Mouse (Mus musculus) neural tube, embryonic 13.5 days (tissue): ENCODE data around the gene Pdzd9. TPM values are rescaled to one million over a fixed set of nuclear protein-coding genes. Genes with fewer than 3 reads are reported as not detected.
"Not testable (repeated sequence)": the region's sequence is repeated elsewhere in the genome, so short reads cannot be mapped to it uniquely, and the experiment has no call there.

Experiments
- ATAC-seq: fragments of 200-750 bp; cut with Nextera tagmentation; 2 replicates; pipeline ENCODE4 v1.8.0; 2017; ENCODE audit warnings: low read depth, mild to moderate bottlenecking, moderate TSS enrichment, moderate library complexity
- H3K27ac ChIP-seq: fragments of 300-500 bp; sonication (generic); replicated peaks from 2 replicates; pipeline ENCODE4 v1.5.1; 2015; ENCODE audit warnings: moderate library complexity, mild to moderate bottlenecking, inconsistent platforms
- H3K27me3 ChIP-seq: fragments of 300-500 bp; sonication (generic); 2 replicates; pipeline ENCODE4 v1.6.1; 2015; ENCODE audit warnings: mild to moderate bottlenecking, inconsistent platforms
- H3K36me3 ChIP-seq: fragments of 300-500 bp; sonication (generic); 2 replicates; pipeline ENCODE4 v1.6.1; 2015; ENCODE audit warnings: mild to moderate bottlenecking, inconsistent platforms
- H3K4me1 ChIP-seq: fragments of 300-500 bp; sonication (generic); replicated peaks from 2 replicates; pipeline ENCODE4 v1.6.1; 2015; ENCODE audit warnings: inconsistent platforms
- H3K4me2 ChIP-seq: fragments of 300-500 bp; sonication (generic); 2 replicates; pipeline ENCODE4 v1.6.1; 2015; ENCODE audit warnings: inconsistent platforms, mild to moderate bottlenecking, moderate library complexity
- H3K4me3 ChIP-seq: fragments of 300-500 bp; sonication (generic); 2 replicates; pipeline ENCODE4 v1.5.1; 2015; ENCODE audit warnings: mild to moderate bottlenecking, inconsistent platforms
- H3K9ac ChIP-seq: fragments of 300-500 bp; sonication (generic); 2 replicates; pipeline ENCODE4 v1.6.1; 2015; ENCODE audit warnings: moderate library complexity, mild to moderate bottlenecking, inconsistent platforms
- H3K9me3 ChIP-seq: fragments of 300-500 bp; sonication (generic); 2 replicates; pipeline ENCODE4 v1.6.1; 2016; ENCODE audit warnings: inconsistent platforms
- whole genome bisulfite sequencing: fragments of 180-500 bp; shearing (Covaris S2); methylation state at CpG from one replicate; pipeline ENCODE4 v1.1.7; 2015; 5-methylcytosine and 5-hydroxymethylcytosine counted together
- polyA plus RNA-seq: library from polyadenylated mRNA; unstranded; fragments of >200 nt; fragmentation: Nextera tagmentation; extraction: Ambion mirVana; gene quantifications from 2 replicates; pipeline ENCODE4 v1.2.1, GENCODE M21; 2015

Pdzd9 gene
- 0.33 and 0.39 TPM in 2 replicates for polyA plus RNA-seq

GRCm38 (mm10) chr7:120670153-120670875 is at the start of gene Pdzd9:
Pdzd9 (minus strand) TSS chr7:120670343.
- Histone ChIP-seq H3K4me1 (0 out of 2 replicates have a peak, but pooled peaks cover 5% of the 10 kb centered on the region), H3K4me2 (no peak within 1 kb of the TSS), H3K4me3 (no peak within 1 kb of the TSS), H3K9ac (no peak within 1 kb of the TSS), H3K36me3 (no peaks in the 10 kb centered on the region), H3K27me3 (no peaks in the 10 kb centered on the region), H3K27ac (no peak within 1 kb of the TSS), H3K9me3 (no peaks in the 10 kb centered on the region)
- peak; percentile 47; the same call in 1 of the 2 replicates for ATAC-seq
- 22% methylated on average over 14 of the region's 14 CpGs for WGBS

- H3K4me1 ChIP-seq, result peaks cover 7% of the 10 kb centered on the region; the same call in 1 of the 2 replicates
- no peak overlapping the region for H3K4me3 ChIP-seq
- H3K9me3 ChIP-seq, result no peaks in the 10 kb centered on the region
- no peak for ATAC-seq
- H3K4me2 ChIP-seq, result no peak overlapping the region
- no peaks in the 10 kb centered on the region for H3K27me3 ChIP-seq
- no peak overlapping the region for H3K9ac ChIP-seq
- H3K36me3 ChIP-seq, result no peaks in the 10 kb centered on the region
- H3K27ac ChIP-seq, result no peak overlapping the region
- WGBS, result 78% methylated on average over 2 of the region's 2 CpGs
These were observed 47.1 kb upstream of the Pdzd9 start for GRCm38 (mm10) chr7:120717261-120717660.

DNA sequence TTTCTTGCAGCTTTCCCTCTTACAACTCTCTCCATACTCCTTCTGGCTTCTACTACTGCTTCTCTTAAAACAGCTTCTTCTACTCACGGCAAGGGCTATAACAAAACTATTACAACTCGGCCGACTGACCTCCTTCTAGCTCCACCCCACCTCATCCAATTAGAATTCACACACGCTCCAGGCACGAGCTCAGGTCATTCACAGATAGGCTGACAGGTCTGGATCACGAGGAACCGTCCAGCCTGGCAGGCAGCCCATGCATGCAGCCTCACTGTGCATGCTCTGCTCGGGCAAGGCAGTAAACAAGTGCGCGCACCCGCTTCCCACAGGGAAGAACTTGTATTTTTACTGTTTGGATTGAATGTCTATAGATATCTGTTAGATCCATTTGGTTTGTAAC is 43.8 kb upstream of the Pdzd9 start:
- H3K9ac ChIP-seq, H3K9me3 ChIP-seq, H3K4me1 ChIP-seq, H3K27me3 ChIP-seq, H3K4me3 ChIP-seq, ATAC-seq, H3K4me2 ChIP-seq, H3K36me3 ChIP-seq, H3K27ac ChIP-seq: not testable (repeated sequence)
- WGBS, result 92% methylated on average over 11 of the region's 11 CpGs

DNA sequence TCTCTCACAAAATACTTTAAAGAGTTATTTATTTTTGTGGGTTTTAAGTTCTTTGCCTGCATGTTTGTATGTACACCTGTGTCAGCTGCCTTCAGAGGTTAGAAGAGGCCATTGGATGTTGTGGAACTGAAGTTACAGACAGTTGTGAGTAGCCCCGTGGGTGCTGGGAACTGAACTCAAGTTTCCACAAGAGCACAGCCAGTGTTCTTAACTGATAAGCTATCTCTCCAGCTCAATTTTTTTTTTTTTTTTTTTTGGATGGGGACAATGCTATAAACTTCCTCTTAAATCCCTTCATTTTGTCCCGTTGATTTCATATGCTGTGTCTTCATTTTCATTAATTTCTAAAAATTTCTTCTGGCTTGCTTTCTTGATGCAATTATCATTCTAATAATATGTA is 43.1 kb upstream of the Pdzd9 start:
- no peak overlapping the region for H3K4me2 ChIP-seq

DNA sequence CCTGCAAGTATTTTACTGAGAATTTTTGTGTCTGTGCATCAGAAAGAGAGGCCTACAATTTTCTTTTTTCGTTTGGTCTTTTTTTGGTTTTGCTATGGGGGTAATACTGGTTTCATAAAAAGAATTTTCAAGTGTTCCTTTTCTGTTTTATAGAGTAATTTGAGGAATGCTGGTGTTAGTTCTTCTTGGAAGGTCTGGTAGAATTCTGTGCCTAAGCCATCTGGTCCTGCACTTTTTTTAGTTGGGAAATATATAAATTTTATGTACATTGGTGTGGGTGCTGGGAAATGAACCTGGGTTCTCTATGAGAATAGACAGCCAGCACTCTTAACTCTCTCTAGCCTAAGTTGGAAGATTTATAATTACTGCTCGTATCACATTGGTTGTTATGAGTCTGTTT is 41.9 kb upstream of the Pdzd9 start:
- no peak for ATAC-seq
- H3K4me1 ChIP-seq, result no peaks in the 10 kb centered on the region
- H3K4me3 ChIP-seq, result no peak overlapping the region
- H3K27ac ChIP-seq, result no peak overlapping the region
- no peaks in the 10 kb centered on the region for H3K27me3 ChIP-seq
- 92% methylated on average over 2 of the region's 2 CpGs for WGBS
- H3K9ac ChIP-seq, result no peak overlapping the region
- no peaks in the 10 kb centered on the region for H3K9me3 ChIP-seq
- H3K4me2 ChIP-seq, result no peak overlapping the region
- H3K36me3 ChIP-seq, result no peaks in the 10 kb centered on the region

More for the DNA sequence above, 43.1 kb upstream of the Pdzd9 start:
- Histone ChIP-seq H3K27ac (no peak overlapping the region), H3K27me3 (no peaks in the 10 kb centered on the region), H3K4me3 (no peak overlapping the region), H3K9ac (no peak overlapping the region), H3K9me3 (no peaks in the 10 kb centered on the region), H3K36me3 (no peaks in the 10 kb centered on the region), H3K4me1 (peaks cover 6% of the 10 kb centered on the region; the same call in 1 of the 2 replicates)
- WGBS, result 93% methylated on average over 2 of the region's 2 CpGs
- no peak for ATAC-seq

GRCm38 (mm10) chr7:120703888-120704287 is 33.7 kb upstream of the Pdzd9 start:
- Histone ChIP-seq H3K4me1 (no peaks in the 10 kb centered on the region), H3K27me3 (no peaks in the 10 kb centered on the region), H3K9me3 (no peaks in the 10 kb centered on the region), H3K9ac (no peak overlapping the region), H3K4me2 (no peak overlapping the region), H3K36me3 (no peaks in the 10 kb centered on the region), H3K27ac (no peak overlapping the region), H3K4me3 (no peak overlapping the region)
- ATAC-seq, result no peak
- 80% methylated on average over 3 of the region's 3 CpGs for WGBS

DNA sequence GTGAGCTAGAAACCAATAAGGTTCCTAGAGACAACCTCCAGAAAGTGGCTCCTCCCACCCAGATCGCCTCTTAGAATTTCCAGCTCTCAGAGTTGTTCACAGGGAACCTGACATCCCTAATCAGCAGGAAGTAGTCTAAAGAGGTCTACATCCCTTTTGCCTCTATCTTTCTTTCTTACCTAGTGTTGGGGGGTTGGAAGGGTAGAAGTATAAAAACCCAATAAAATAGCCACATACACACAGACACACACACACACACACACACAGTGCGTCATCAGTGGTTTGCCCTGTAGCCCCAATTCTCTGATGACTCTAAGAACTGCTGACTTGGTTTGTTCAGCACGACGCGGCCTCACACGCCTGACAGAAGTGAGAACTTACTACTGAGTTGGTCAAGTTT is 29.4 kb upstream of the Pdzd9 start:
- no peak for ATAC-seq
- 91% methylated on average over 6 of the region's 6 CpGs for WGBS
- peaks cover 5% of the 10 kb centered on the region for H3K4me1 ChIP-seq
- no peak overlapping the region for H3K9ac ChIP-seq
- H3K36me3 ChIP-seq, result no peaks in the 10 kb centered on the region
- H3K4me3 ChIP-seq, result no peak overlapping the region
- H3K27me3 ChIP-seq, result no peaks in the 10 kb centered on the region
- no peak overlapping the region for H3K27ac ChIP-seq
- H3K4me2 ChIP-seq, result no peak overlapping the region
- H3K9me3 ChIP-seq, result no peaks in the 10 kb centered on the region

DNA sequence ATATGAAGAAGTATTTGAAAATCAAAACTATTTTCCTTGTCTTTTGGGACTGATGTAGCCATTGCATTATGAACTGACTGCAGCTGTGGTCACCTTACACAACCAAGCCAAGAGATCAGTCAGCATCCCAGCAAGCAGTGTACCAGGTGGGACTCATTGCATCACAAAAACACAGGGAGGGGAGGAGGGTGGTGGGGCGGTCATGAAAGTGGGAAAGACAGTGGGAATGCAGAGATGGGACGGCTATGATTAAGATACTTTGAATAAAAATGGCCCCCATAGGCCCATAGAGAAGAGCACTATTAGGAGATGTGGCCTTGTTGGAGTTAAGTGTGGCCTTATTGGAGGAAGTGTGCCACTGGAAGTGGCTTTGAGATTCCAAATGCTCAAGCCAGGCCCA is 26.2 kb upstream of the Pdzd9 start:
- no peak overlapping the region for H3K4me3 ChIP-seq
- no peak overlapping the region for H3K4me2 ChIP-seq
- ATAC-seq, result no peak
- H3K27ac ChIP-seq, result no peak overlapping the region
- H3K27me3 ChIP-seq, result no peaks in the 10 kb centered on the region
- 72% methylated on average over 2 of the region's 2 CpGs for WGBS
- peaks cover 6% of the 10 kb centered on the region; the same call in 1 of the 2 replicates for H3K36me3 ChIP-seq
- no peaks in the 10 kb centered on the region for H3K9me3 ChIP-seq
- H3K4me1 ChIP-seq, result peaks cover 5% of the 10 kb centered on the region
- no peak overlapping the region for H3K9ac ChIP-seq

- Histone ChIP-seq H3K9ac (no peak overlapping the region), H3K4me3 (no peak overlapping the region), H3K4me2 (no peak overlapping the region), H3K27me3 (no peaks in the 10 kb centered on the region), H3K27ac (no peak overlapping the region), H3K9me3 (no peaks in the 10 kb centered on the region), H3K36me3 (peaks cover 6% of the 10 kb centered on the region; the same call in 1 of the 2 replicates), H3K4me1 (peaks cover 5% of the 10 kb centered on the region)
- 31% methylated on average over 1 of the region's 1 CpGs for WGBS
- no peak for ATAC-seq
These were observed 25.5 kb upstream of the Pdzd9 start for GRCm38 (mm10) chr7:120695641-120696040.

GRCm38 (mm10) chr7:120695196-120695595 is 25.1 kb upstream of the Pdzd9 start:
- Histone ChIP-seq H3K27me3 (no peaks in the 10 kb centered on the region), H3K4me1 (peaks cover 5% of the 10 kb centered on the region)

DNA sequence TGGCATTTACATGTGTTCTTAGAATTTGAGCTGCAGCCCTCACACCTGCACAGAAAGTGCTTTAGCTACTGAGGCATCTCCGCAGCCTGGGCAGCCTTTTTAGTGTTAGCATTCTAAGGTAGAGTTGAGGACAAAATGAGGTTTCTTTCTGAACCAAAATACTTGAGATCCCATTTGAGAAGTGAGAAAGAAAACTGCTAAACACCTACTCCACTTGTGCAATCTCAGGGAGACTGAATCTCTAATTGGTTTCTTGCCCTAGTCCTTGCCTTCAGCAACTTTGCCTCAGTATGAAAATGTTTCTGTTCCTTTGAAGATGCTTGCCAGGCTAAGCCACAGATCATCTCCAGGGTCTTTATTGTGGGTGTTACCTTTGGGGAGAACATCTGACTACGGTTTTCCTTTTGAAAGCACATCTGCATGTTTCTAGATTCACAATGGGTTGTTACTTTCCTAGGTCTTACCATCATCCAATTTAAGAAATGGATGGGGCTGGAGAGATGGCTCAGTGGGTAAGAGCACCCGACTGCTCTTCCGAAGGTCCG is 23.8 kb upstream of the Pdzd9 start:
- no peak overlapping the region for H3K4me3 ChIP-seq
- H3K36me3 ChIP-seq, result peaks cover 6% of the 10 kb centered on the region
- no peaks in the 10 kb centered on the region for H3K27me3 ChIP-seq
- H3K27ac ChIP-seq, result no peak overlapping the region
- no peak for ATAC-seq
- peaks cover 5% of the 10 kb centered on the region for H3K4me1 ChIP-seq
- H3K9ac ChIP-seq, result no peak overlapping the region
- no peaks in the 10 kb centered on the region for H3K9me3 ChIP-seq
- H3K4me2 ChIP-seq, result no peak overlapping the region
- WGBS, result 90% methylated on average over 5 of the region's 5 CpGs

More at GRCm38 (mm10) chr7:120695196-120695595, 25.1 kb upstream of the Pdzd9 start:
- Histone ChIP-seq H3K27ac (no peak overlapping the region), H3K9ac (no peak overlapping the region), H3K4me3 (no peak overlapping the region), H3K36me3 (peaks cover 6% of the 10 kb centered on the region; the same call in 1 of the 2 replicates), H3K9me3 (no peaks in the 10 kb centered on the region), H3K4me2 (no peak overlapping the region)
- 12% methylated on average over 6 of the region's 6 CpGs for WGBS
- no peak for ATAC-seq

- peaks cover 7% of the 10 kb centered on the region for H3K4me1 ChIP-seq
- H3K36me3 ChIP-seq, result peaks cover 6% of the 10 kb centered on the region
- H3K4me2 ChIP-seq, result no peak overlapping the region
- H3K9me3 ChIP-seq, result no peaks in the 10 kb centered on the region
- 67% methylated on average over 4 of the region's 4 CpGs for WGBS
- no peak overlapping the region for H3K9ac ChIP-seq
- ATAC-seq, result no peak
- no peak overlapping the region for H3K27ac ChIP-seq
- no peaks in the 10 kb centered on the region for H3K27me3 ChIP-seq
- no peak overlapping the region for H3K4me3 ChIP-seq
These were observed 20.5 kb upstream of the Pdzd9 start for GRCm38 (mm10) chr7:120690634-120691033.
